Mouse (Mus musculus) R1 (cell line): ENCODE data around the gene Sgsm1.
A peak's percentile ranks its signal among the peaks of the same experiment; 100 is the strongest.

Source experiments
- DNase-seq: peaks from one replicate; pipeline ENCODE4 v3.0.0-alpha.2; 2018; ENCODE audit warnings: low read depth, low spot score

Sgsm1 gene

GRCm38 (mm10) chr5:113286048-113286447 lies 24.5 kb downstream of the Sgsm1 start:
- DNase-seq: no peak

- no peak for DNase-seq
Observed at GRCm38 (mm10) chr5:113285541-113285940, 25.0 kb downstream of the Sgsm1 start.

GRCm38 (mm10) chr5:113283726-113284125 lies 26.9 kb downstream of the Sgsm1 start:
- no peak for DNase-seq

DNA sequence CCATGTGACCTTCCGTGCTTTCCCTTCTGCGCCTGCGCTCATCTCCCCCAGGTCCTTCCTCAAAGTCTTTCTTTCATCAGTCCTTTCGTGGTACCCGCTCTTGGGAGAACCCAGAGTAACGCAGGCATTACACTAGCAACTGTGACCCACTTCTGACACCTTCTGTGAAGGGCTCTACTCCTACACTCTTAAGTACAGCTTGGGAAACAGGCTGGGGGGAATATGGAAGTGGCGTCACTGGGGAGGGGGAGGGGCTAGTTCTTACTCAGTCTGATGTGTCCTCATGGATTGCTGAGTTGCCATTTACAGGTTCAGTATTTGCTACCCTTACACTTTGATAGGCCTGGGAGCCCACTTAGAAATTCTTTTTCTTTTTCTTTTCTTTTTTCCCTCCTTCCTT lies 29.0 kb downstream of the Sgsm1 start:
- DNase-seq: no peak

- peak; percentile 85 for DNase-seq
Observed at GRCm38 (mm10) chr5:113280138-113280856, 30.3 kb downstream of the Sgsm1 start.

DNA sequence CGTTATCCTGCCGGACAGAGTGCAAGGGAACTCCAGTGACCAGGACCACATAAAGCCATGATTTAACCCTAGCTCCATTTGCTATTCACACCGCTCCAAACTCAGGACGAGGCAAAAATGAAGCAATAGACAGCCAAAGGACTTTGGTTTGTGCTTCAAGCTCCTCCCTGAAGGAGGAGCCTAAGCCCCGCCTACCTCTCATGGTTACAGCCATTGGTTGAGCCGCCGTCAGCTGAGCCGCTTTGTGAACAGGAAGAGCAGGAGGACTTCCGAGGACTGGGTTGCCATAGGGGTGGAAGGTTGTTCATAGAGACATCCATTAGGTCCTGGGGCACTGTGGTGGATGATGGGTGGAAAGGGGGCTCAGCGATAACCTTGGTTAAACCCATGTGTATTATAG lies 34.7 kb downstream of the Sgsm1 start:
- peak; percentile 95 for DNase-seq

- peak; percentile 78 for DNase-seq
Observed at GRCm38 (mm10) chr5:113271207-113271811, 39.3 kb downstream of the Sgsm1 start.

GRCm38 (mm10) chr5:113270043-113270442 lies 40.5 kb downstream of the Sgsm1 start:
- DNase-seq: peak; percentile 87

DNA sequence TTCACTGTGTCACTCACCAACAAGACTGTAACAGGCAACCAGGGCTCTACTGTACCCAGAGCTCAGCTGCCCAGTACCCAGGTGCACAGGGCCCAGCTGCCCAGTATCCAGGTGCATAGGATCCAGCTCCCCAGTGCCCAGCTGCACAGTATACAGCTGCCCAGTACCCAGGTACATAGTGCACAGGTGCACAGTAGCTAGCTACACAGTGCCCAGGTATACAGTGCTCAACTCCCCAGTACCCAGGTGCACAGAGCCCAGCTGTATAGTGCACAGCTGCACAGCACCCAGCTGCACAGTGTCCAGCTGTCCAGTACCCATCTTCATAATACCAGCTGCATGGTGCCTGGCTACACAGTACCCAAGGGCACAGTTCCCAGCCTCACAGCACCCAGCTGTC lies 42.3 kb downstream of the Sgsm1 start:
- no peak for DNase-seq

DNA sequence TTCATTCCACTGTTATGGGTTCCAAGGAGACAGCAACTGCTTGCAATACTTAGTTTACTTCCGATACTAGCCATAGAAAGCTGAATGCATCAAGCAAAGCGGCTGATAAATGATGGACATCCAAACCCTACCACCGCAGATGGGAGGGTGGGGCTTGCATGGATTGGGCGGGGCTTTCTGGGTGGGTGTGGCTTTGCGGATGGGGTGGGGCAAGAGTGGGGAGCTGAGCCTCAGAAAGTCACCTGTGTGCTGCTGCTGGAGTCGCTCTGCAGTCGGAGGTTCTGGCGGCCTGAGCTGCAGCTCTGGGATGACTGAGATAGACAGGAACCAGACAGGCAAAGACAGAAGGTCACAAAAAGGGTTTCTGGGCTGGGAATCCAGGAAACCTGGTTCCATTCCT lies 44.9 kb downstream of the Sgsm1 start:
- peak; percentile 62 for DNase-seq

DNA sequence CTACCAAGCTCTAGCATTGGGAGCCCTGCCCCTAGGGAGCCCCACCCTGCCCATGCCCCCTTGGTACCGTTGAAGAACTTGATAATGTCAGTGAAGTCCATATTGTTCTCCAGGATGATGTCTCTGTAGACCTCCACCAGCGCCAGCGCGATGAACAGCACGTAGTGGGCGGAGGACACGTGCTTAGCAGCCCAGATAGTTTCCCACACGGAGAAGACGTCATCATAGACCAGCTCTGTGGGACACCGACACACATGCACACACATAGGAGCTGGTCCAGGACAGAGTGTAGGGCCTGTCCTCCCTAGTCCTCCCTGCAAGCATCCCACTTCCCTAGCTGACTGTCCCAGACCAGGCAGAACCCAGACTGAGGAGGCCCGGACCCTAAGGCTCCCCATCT lies 59.8 kb downstream of the Sgsm1 start:
- DNase-seq: no peak

GRCm38 (mm10) chr5:113249263-113249930 lies 61.2 kb downstream of the Sgsm1 start:
- DNase-seq: no peak

DNA sequence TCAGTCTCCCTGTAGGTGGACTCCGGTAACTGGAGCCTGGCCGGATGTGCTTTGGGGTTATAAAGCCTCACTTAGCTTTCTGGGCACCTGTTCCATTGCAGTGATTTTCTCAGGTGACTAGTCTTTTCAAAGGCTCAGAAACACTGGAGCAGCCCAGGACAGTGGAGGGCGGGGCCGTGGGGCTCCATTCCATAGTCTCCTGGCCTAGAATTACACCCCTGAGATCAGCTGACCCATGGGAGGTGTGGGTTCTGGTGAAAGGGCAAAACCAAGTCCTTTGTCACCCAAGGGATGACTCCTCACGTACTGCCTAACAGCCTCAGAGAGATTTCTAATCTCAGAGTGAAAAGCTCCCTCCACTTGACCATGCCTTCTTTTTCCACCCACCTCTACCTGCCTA lies 80.4 kb downstream of the Sgsm1 start:
- DNase-seq: no peak

DNA sequence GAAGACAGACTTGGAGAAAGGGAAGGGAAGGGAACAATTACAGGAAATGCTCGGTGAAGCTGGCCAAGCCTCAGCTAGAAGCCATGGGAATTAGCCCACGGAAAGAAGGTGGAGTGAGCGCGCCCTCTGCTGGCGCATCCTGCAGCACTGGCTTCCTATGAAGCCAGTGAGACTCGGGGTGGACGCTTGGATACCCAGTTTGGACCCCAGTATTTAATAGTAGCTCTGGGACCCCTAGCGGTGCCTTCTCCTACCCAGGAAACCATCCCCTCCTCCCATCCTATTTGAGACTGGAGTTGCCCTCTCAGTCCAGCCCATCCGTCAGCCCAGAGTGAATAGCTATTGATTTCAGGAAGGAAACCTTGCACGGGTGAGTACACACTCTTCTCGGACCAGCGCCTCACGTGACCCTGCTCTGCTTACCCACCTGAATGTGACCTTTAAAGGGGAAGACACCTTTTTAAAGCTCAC lies 83.9 kb downstream of the Sgsm1 start, which contains the start of gene Tmem211:
Gene Tmem211 (plus strand): TSS at position 278 of the 471 bp plus-strand sequence.
- DNase-seq: peak; percentile 88

DNA sequence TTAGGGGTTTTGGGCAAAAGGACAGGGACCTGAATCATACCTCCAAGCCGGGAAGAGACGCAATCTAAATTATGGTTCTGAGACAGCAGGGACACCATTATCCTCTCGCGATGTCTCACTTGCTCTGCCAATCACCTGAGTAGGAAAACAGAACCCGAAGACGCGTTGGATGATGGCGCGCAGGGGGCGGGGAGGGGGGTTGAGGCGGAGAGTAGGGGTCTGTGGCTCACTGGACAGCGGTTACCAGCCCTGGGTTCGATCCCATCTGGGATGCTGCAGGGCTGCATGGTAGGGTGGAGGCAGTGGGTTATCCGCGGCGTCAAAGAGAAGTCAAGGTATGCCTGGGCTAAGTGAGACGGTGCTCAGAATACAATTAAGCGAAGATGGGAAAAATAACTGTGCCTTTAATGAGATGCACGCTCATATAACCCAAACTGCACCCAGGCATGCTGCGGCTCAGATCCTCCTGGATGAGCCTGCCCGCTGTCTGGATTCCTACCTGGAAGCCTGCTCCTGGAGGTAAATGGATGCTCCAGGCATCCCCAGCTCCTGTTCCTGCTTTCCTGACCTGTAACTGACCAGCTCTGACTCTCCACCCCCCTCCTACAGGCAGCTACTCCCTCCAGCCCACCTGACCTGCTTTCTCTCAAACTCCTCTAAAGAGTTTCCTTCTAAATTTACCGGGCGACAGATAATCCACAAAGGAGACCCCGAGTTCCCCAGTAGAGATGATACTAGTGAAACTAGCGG lies 84.7 kb downstream of the Sgsm1 start:
- DNase-seq: no peak

DNA sequence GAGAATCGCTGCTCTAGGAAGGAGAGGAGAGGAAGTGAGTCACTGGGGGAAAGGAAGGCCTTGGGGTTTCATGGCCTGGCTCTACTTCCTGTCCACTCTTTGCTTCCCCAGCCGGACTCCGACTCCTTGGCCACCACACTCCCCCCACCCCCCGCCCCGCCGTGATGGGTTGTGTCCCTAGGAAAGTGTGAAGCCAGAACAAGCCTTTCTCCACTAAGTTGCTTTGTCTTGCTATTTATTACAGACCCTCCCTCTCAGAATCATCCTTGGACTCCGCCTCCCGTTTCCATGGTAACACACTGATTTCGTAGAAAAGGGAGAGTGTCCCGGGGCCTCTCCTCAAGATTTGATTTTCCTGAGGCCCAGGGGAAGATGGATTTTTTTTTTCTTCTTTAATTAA lies 85.3 kb downstream of the Sgsm1 start:
- peak; percentile 87 for DNase-seq

DNA sequence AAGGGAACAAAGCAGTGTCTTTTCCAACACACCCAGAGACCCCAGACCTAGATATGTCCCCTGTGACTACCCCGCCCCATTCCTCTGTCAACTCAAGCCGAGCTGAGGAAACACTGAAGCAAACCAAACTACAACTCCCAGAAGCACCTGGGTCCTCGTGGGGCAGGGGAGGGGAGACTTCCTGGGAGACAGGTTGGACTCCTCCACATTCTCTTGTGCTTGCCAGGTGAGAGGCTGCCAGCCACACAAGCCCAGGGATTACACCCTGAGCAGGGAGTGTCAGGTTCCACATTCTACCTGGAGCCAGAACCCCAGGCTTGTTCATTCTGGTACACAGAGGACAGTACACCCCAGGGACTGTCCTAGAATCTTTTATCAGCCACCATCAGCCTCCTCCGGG lies 86.7 kb downstream of the Sgsm1 start:
- DNase-seq: peak; percentile 57

- peak; percentile 80 for DNase-seq
Observed at GRCm38 (mm10) chr5:113221147-113221865, 89.3 kb downstream of the Sgsm1 start, which contains the start of gene 2900026A02Rik. 2900026A02Rik (minus strand) TSS chr5:113221236.

DNA sequence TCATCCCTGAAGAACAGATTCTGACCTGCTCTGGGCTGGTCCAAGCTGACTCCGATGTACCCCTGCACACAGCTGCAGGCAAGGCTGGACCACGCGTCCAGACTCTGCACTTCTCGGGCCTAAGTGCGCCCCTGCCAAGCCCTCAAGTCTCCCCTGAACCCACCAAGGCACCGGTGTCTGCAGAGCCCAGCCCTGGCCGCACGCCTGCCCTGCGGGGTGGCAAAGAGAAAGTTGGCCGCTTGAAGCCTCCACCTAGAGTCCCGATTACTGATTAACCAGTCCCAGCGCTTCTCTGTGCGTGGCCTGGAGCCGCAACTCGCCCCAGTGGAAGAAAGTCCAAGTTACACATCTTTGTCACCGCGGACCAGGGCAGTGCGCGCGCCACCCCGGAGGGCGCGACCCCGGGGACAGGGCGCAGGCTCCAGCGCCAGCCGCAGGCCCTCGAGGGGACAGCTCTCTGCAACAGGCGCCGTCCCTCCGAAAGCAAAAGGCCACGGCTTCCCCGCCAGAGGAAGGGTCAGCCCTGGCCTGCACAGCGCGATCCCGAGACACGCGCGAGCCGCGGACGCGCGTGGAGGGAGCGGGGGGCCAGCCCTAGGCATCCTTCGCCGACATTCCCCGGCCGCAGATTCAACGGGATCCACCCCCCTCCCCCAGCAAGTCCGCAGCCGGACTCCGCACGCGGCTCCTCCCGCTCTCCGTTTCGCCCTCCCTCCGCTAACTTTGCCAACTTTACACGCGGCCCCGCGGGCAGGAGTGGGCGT lies 90.0 kb downstream of the Sgsm1 start:
- DNase-seq: peak; percentile 38

DNA sequence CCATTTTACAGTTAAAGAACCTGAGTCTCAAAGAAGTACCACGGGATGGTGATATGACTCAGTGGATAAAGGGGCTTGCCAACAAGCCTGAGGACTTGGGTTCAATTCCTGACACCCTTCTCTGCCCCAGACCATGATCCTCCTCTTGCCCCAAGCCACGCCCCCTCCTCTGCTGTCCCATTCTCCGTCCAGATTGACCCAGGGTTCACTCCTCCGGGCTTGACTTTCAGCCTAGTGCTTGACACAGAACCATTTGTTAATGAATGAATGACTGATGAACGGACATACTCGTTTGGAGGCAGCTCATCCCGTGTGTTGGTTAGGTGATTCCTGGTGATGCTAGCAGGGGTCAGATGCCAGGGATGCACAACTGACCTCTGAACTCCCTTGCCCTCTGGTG lies 90.7 kb downstream of the Sgsm1 start:
- DNase-seq: no peak
